Mouse (Mus musculus) intestine, postnatal 0 days (tissue): Measurements from ENCODE around the gene Itsn1. TPM values are rescaled to one million over a fixed set of nuclear protein-coding genes. Genes with fewer than 3 reads are reported as not detected.

Source experiments
- ATAC-seq: fragments of 200-750 bp; cut with Nextera tagmentation; 2 replicates; pipeline ENCODE4 v1.8.0; 2017; ENCODE audit warnings: mild to moderate bottlenecking, moderate TSS enrichment, moderate library complexity
- H3K27ac ChIP-seq: fragments of 300-500 bp; sonication (generic); 2 replicates; pipeline ENCODE4 v1.5.1; 2014; ENCODE audit warnings: mild to moderate bottlenecking, low read depth, low read length, moderate library complexity
- H3K27me3 ChIP-seq: fragments of 300-500 bp; sonication (generic); replicated peaks from 2 replicates; pipeline ENCODE4 v1.6.1; 2014; ENCODE audit warnings: low read length, mixed read lengths; ENCODE audit not compliant: control insufficient read depth, insufficient read depth
- H3K36me3 ChIP-seq: fragments of 300-500 bp; sonication (generic); 2 replicates; pipeline ENCODE4 v1.6.1; 2014; ENCODE audit warnings: mild to moderate bottlenecking, moderate library complexity; ENCODE audit not compliant: control insufficient read depth, insufficient read depth
- H3K4me1 ChIP-seq: fragments of 300-500 bp; sonication (generic); replicated peaks from 2 replicates; pipeline ENCODE4 v1.6.1; 2014; ENCODE audit warnings: antibody characterized with exemption, low read length, mixed read lengths; ENCODE audit not compliant: control insufficient read depth, insufficient read depth
- H3K4me2 ChIP-seq: fragments of 300-500 bp; sonication (generic); replicated peaks from 2 replicates; pipeline ENCODE4 v1.6.1; 2014; ENCODE audit warnings: low read depth, mild to moderate bottlenecking, moderate library complexity
- H3K4me3 ChIP-seq: fragments of 300-500 bp; sonication (generic); 2 replicates; pipeline ENCODE4 v1.5.1; 2014; ENCODE audit warnings: low read depth, low read length
- H3K9ac ChIP-seq: fragments of 300-500 bp; sonication (generic); 2 replicates; pipeline ENCODE4 v1.6.1; 2014; ENCODE audit warnings: mild to moderate bottlenecking, low read depth, low read length
- H3K9me3 ChIP-seq: fragments of 300-500 bp; sonication (generic); 2 replicates; pipeline ENCODE4 v1.6.1; 2016; ENCODE audit warnings: mixed run types; ENCODE audit not compliant: control insufficient read depth
- CTCF ChIP-seq: sonication (generic); IDR thresholded peaks from 2 replicates; pipeline ENCODE4 v1.5.1; 2016; ENCODE audit warnings: low read depth, mild to moderate bottlenecking, control low read depth, antibody characterized with exemption, moderate library complexity
- WGBS: fragments of 180-500 bp; shearing (Covaris S2); extraction: QIAGEN DNeasy Blood & Tissue Kit; methylation state at CpG from one replicate; pipeline ENCODE4 v1.1.7; 2014; 5-methylcytosine and 5-hydroxymethylcytosine counted together
- polyA plus RNA-seq: library from polyadenylated mRNA; unstranded; fragments of >200 nt; fragmentation: Nextera tagmentation; extraction: Ambion mirVana; gene quantifications from 2 replicates; pipeline ENCODE4 v1.2.1, GENCODE M21; 2015

Itsn1 gene
- polyA plus RNA-seq, 1 experiment from 2014 or later = 6.2 TPM

DNA sequence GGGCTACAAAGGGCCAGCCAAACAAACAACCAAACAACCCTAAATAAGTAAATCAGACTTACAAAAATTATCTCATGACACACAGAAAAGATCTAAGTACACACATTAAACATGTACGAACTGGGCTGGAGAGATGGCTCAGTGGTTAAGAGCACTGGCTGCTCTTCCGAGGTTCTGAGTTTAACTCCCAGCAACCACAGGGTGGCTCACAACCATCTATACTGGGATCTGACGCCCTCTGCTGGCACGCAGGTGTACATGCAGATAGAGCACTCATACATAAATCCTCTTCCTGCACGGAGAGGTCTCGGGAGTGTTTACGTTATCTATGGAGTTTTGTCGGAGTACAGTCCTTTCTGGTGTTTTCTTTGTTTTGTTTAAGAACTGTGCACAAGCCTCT lies 206.0 kb downstream of the Itsn1 start:
- H3K36me3 ChIP-seq = 0 out of 2 replicates have a peak, but pooled peaks cover under 1% of the 10 kb centered on the region
- no peak overlapping the region for H3K9ac ChIP-seq
- no peaks in the 10 kb centered on the region; the same call in 1 of the 2 replicates for H3K4me1 ChIP-seq
- TF ChIP-seq CTCF = peak; percentile 90
- H3K27ac ChIP-seq = no peak overlapping the region
- no peaks in the 10 kb centered on the region for H3K27me3 ChIP-seq
- no peak overlapping the region for H3K4me2 ChIP-seq
- 36% methylated on average over 8 of the region's 8 CpGs for WGBS
- H3K4me3 ChIP-seq = no peak overlapping the region
- no peak for ATAC-seq
- H3K9me3 ChIP-seq = no peaks in the 10 kb centered on the region

- Histone ChIP-seq H3K27ac (no peak overlapping the region), H3K9me3 (no peaks in the 10 kb centered on the region), H3K4me3 (no peak overlapping the region), H3K9ac (no peak overlapping the region), H3K4me2 (no peak overlapping the region), H3K4me1 (no peaks in the 10 kb centered on the region; the same call in 1 of the 2 replicates), H3K36me3 (no peaks in the 10 kb centered on the region), H3K27me3 (no peaks in the 10 kb centered on the region)
- no peak; the same call in 1 of the 2 replicates for TF ChIP-seq CTCF
- no peak for ATAC-seq
- 53% methylated on average over 8 of the region's 8 CpGs for WGBS
These were observed 206.6 kb downstream of the Itsn1 start for GRCm38 (mm10) chr16:91935726-91936125.

- H3K4me2 ChIP-seq = no peak overlapping the region
- H3K36me3 ChIP-seq = no peaks in the 10 kb centered on the region
- WGBS = 49% methylated on average over 10 of the region's 10 CpGs
- no peak overlapping the region for H3K4me3 ChIP-seq
- H3K27ac ChIP-seq = no peak overlapping the region
- peak; percentile 18; the same call in 1 of the 2 replicates for ATAC-seq
- no peak overlapping the region for H3K9ac ChIP-seq
- H3K4me1 ChIP-seq = no peaks in the 10 kb centered on the region; the same call in 1 of the 2 replicates
- H3K9me3 ChIP-seq = no peaks in the 10 kb centered on the region
- no peaks in the 10 kb centered on the region for H3K27me3 ChIP-seq
- peak; percentile 98 for TF ChIP-seq CTCF
These were observed 207.4 kb downstream of the Itsn1 start for GRCm38 (mm10) chr16:91936340-91937030.

DNA sequence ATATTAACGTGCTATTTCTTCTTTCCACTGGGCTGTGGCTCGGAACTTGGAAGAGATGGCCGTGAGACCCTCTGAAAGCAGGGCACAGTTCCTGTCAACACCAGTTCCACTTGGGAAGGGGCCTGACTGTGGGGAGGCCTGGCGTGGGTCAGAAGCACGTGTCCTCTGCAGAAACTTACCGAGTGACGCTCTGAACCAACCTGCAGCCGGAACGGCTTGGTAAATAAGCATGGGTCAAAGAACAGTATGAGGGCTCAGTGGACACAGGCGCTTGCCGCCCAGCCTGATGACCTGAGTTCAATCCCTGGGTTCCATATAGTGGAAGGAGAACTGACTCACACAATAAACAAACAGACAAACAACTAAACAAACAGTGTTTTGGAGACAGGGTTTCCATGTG lies 208.2 kb downstream of the Itsn1 start:
- Histone ChIP-seq H3K27ac (no peak overlapping the region), H3K4me1 (no peaks in the 10 kb centered on the region; the same call in 1 of the 2 replicates), H3K9ac (no peak overlapping the region), H3K4me2 (no peak overlapping the region), H3K27me3 (no peaks in the 10 kb centered on the region), H3K4me3 (no peak overlapping the region), H3K9me3 (no peaks in the 10 kb centered on the region), H3K36me3 (no peaks in the 10 kb centered on the region)
- no peak for TF ChIP-seq CTCF
- ATAC-seq = no peak
- 84% methylated on average over 11 of the region's 11 CpGs for WGBS

DNA sequence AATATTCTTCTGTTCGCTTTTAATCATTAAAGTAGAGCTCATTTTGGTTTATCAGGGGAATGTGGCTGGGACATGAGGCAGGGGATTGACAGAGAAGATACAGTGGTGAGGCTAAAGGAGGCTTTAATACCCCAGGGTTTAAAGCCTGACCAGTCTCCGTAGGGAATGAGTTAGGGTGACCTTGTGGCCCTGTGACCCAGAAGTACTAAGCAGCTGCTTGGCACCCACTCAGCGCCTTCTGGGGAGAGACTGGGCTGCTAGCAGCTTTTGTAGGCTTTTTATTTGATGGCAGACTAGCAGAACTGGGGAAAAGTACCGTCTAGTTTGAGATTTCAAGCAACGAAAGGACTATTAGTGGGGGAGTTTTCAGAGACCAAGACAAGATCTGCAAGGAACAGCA lies 209.1 kb downstream of the Itsn1 start:
- no peaks in the 10 kb centered on the region for H3K27me3 ChIP-seq
- no peaks in the 10 kb centered on the region for H3K9me3 ChIP-seq
- H3K9ac ChIP-seq = no peak overlapping the region
- no peak overlapping the region for H3K27ac ChIP-seq
- no peaks in the 10 kb centered on the region; the same call in 1 of the 2 replicates for H3K4me1 ChIP-seq
- WGBS = 80% methylated on average over 5 of the region's 5 CpGs
- no peak for ATAC-seq
- H3K4me2 ChIP-seq = no peak overlapping the region
- TF ChIP-seq CTCF = no peak
- no peak overlapping the region for H3K4me3 ChIP-seq
- no peaks in the 10 kb centered on the region for H3K36me3 ChIP-seq

GRCm38 (mm10) chr16:91940726-91941125 lies 211.6 kb downstream of the Itsn1 start:
- Histone ChIP-seq H3K27ac (no peak overlapping the region), H3K36me3 (no peaks in the 10 kb centered on the region), H3K4me3 (no peak overlapping the region), H3K4me2 (no peak overlapping the region), H3K4me1 (no peaks in the 10 kb centered on the region; the same call in 1 of the 2 replicates), H3K9ac (no peak overlapping the region), H3K9me3 (no peaks in the 10 kb centered on the region), H3K27me3 (no peaks in the 10 kb centered on the region)
- TF ChIP-seq CTCF = 0 out of 2 replicates have a peak, but pooled peaks have one; percentile 17
- ATAC-seq = no peak
- WGBS = 60% methylated on average over 6 of the region's 6 CpGs
